Mouse (Mus musculus): Measurements from ENCODE around the gene Amh. TPM values are rescaled to one million over a fixed set of nuclear protein-coding genes. Genes with fewer than 3 reads are reported as not detected.

Gene Amh
- polyA plus RNA-seq, 1 experiment from 2014 or later = 0.16 TPM

GRCm38 (mm10) chr10:80766161-80766815 is 38.8 kb upstream of the Amh start:
- H3K4me2 ChIP-seq = no peak overlapping the region
- no peaks in the 10 kb centered on the region for H3K27me3 ChIP-seq
- H3K36me3 ChIP-seq = peaks cover 59% of the 10 kb centered on the region
- WGBS = 73% methylated on average over 10 of the region's 10 CpGs
- H3K4me3 ChIP-seq = no peak overlapping the region
- H3K27ac ChIP-seq = peak overlapping the region; percentile 17
- no peak overlapping the region for H3K9ac ChIP-seq
- H3K9me3 ChIP-seq (replicated peaks) = no peaks in the 10 kb centered on the region
- H3K4me1 ChIP-seq (replicated peaks) = peaks cover 35% of the 10 kb centered on the region
- no peak for ATAC-seq (replicated peaks; ENCODE audit: insufficient number of reproducible peaks, insufficient read depth, low FRiP score, low read depth)

- H3K9ac ChIP-seq = no peak overlapping the region
- H3K27ac ChIP-seq = no peak overlapping the region
- no peaks in the 10 kb centered on the region for H3K9me3 ChIP-seq (replicated peaks)
- no peak overlapping the region for H3K4me2 ChIP-seq
- no peak overlapping the region for H3K4me3 ChIP-seq
- peaks cover 31% of the 10 kb centered on the region for H3K4me1 ChIP-seq (replicated peaks)
- H3K27me3 ChIP-seq = no peaks in the 10 kb centered on the region
- H3K36me3 ChIP-seq = peaks cover 78% of the 10 kb centered on the region
- WGBS = 85% methylated on average over 6 of the region's 6 CpGs
- ATAC-seq (replicated peaks; ENCODE audit: insufficient number of reproducible peaks, insufficient read depth, low FRiP score, low read depth) = no peak
Measured at GRCm38 (mm10) chr10:80768365-80768764, 36.7 kb upstream of the Amh start.

- 49% methylated on average over 5 of the region's 5 CpGs for WGBS
- Histone ChIP-seq H3K9me3 (replicated peaks) (no peaks in the 10 kb centered on the region), H3K4me2 (peak overlapping the region; percentile 7; the same call in 1 of the 2 replicates), H3K27me3 (no peaks in the 10 kb centered on the region), H3K9ac (no peak overlapping the region), H3K4me3 (no peak overlapping the region), H3K4me1 (replicated peaks) (peaks cover 53% of the 10 kb centered on the region), H3K36me3 (peaks cover 71% of the 10 kb centered on the region), H3K27ac (peak overlapping the region; percentile 93)
- ATAC-seq (replicated peaks; ENCODE audit: insufficient number of reproducible peaks, insufficient read depth, low FRiP score, low read depth) = no peak
Measured at GRCm38 (mm10) chr10:80773816-80774215, 31.2 kb upstream of the Amh start.

- Histone ChIP-seq H3K27me3 (no peaks in the 10 kb centered on the region), H3K4me2 (no peak overlapping the region), H3K9ac (no peak overlapping the region), H3K27ac (peak overlapping the region; percentile 93), H3K9me3 (replicated peaks) (no peaks in the 10 kb centered on the region), H3K4me1 (replicated peaks) (peaks cover 49% of the 10 kb centered on the region), H3K36me3 (peaks cover 73% of the 10 kb centered on the region), H3K4me3 (no peak overlapping the region)
- 13% methylated on average over 2 of the region's 2 CpGs for WGBS
- peak; percentile 96 for ATAC-seq (replicated peaks; ENCODE audit: insufficient number of reproducible peaks, insufficient read depth, low FRiP score, low read depth)
Measured at GRCm38 (mm10) chr10:80774549-80774948, 30.5 kb upstream of the Amh start.

- H3K27ac ChIP-seq = peak overlapping the region; percentile 54
- peaks cover 73% of the 10 kb centered on the region for H3K36me3 ChIP-seq
- H3K4me1 ChIP-seq (replicated peaks) = peaks cover 49% of the 10 kb centered on the region
Measured at GRCm38 (mm10) chr10:80774981-80775380, 30.1 kb upstream of the Amh start.

GRCm38 (mm10) chr10:80775731-80776130 is 29.3 kb upstream of the Amh start:
- H3K36me3 ChIP-seq = peaks cover 73% of the 10 kb centered on the region
- peak overlapping the region; percentile 13; the same call in 1 of the 2 replicates for H3K9ac ChIP-seq
- WGBS = 50% methylated on average over 4 of the region's 4 CpGs
- peak overlapping the region; percentile 54 for H3K27ac ChIP-seq
- no peaks in the 10 kb centered on the region for H3K9me3 ChIP-seq (replicated peaks)
- no peak overlapping the region for H3K4me2 ChIP-seq
- no peaks in the 10 kb centered on the region for H3K27me3 ChIP-seq
- H3K4me3 ChIP-seq = no peak overlapping the region
- peaks cover 49% of the 10 kb centered on the region for H3K4me1 ChIP-seq (replicated peaks)
- no peak for ATAC-seq (replicated peaks; ENCODE audit: insufficient number of reproducible peaks, insufficient read depth, low FRiP score, low read depth)

More at GRCm38 (mm10) chr10:80774981-80775380, 30.1 kb upstream of the Amh start:
- WGBS = 50% methylated on average over 4 of the region's 4 CpGs
- Histone ChIP-seq H3K9ac (no peak overlapping the region; the same call in 1 of the 2 replicates), H3K9me3 (replicated peaks) (no peaks in the 10 kb centered on the region), H3K27me3 (no peaks in the 10 kb centered on the region), H3K4me2 (no peak overlapping the region), H3K4me3 (no peak overlapping the region)
- peak; percentile 8 for ATAC-seq (replicated peaks; ENCODE audit: insufficient number of reproducible peaks, insufficient read depth, low FRiP score, low read depth)

GRCm38 (mm10) chr10:80776358-80776869 is 28.6 kb upstream of the Amh start:
- Histone ChIP-seq H3K4me2 (no peak overlapping the region), H3K4me1 (replicated peaks) (peaks cover 49% of the 10 kb centered on the region), H3K9me3 (replicated peaks) (no peaks in the 10 kb centered on the region), H3K27ac (peak overlapping the region; percentile 54), H3K36me3 (peaks cover 73% of the 10 kb centered on the region), H3K9ac (no peak overlapping the region), H3K4me3 (no peak overlapping the region), H3K27me3 (no peaks in the 10 kb centered on the region)
- ATAC-seq (replicated peaks; ENCODE audit: insufficient number of reproducible peaks, insufficient read depth, low FRiP score, low read depth) = no peak
- WGBS = 74% methylated on average over 6 of the region's 6 CpGs

GRCm38 (mm10) chr10:80777123-80777522 is 27.9 kb upstream of the Amh start:
- Histone ChIP-seq H3K4me3 (no peak overlapping the region), H3K27ac (no peak overlapping the region), H3K4me1 (replicated peaks) (peaks cover 49% of the 10 kb centered on the region), H3K27me3 (no peaks in the 10 kb centered on the region), H3K4me2 (no peak overlapping the region), H3K9me3 (replicated peaks) (no peaks in the 10 kb centered on the region), H3K36me3 (peaks cover 74% of the 10 kb centered on the region), H3K9ac (no peak overlapping the region)
- ATAC-seq (replicated peaks; ENCODE audit: insufficient number of reproducible peaks, insufficient read depth, low FRiP score, low read depth) = no peak
- 86% methylated on average over 5 of the region's 5 CpGs for WGBS

- no peaks in the 10 kb centered on the region for H3K27me3 ChIP-seq
- no peak overlapping the region for H3K4me2 ChIP-seq
- H3K9me3 ChIP-seq (replicated peaks) = no peaks in the 10 kb centered on the region
- ATAC-seq (replicated peaks; ENCODE audit: insufficient number of reproducible peaks, insufficient read depth, low FRiP score, low read depth) = no peak
- H3K27ac ChIP-seq = no peak overlapping the region
- no peak overlapping the region for H3K4me3 ChIP-seq
- peaks cover 80% of the 10 kb centered on the region for H3K36me3 ChIP-seq
- peaks cover 26% of the 10 kb centered on the region for H3K4me1 ChIP-seq (replicated peaks)
- H3K9ac ChIP-seq = no peak overlapping the region
Measured at GRCm38 (mm10) chr10:80779565-80779964, 25.5 kb upstream of the Amh start.

GRCm38 (mm10) chr10:80784302-80784701 is 20.7 kb upstream of the Amh start:
- 96% methylated on average over 2 of the region's 2 CpGs for WGBS
- no peak overlapping the region for H3K9ac ChIP-seq
- H3K27me3 ChIP-seq = no peaks in the 10 kb centered on the region
- H3K9me3 ChIP-seq (replicated peaks) = no peaks in the 10 kb centered on the region
- H3K27ac ChIP-seq = no peak overlapping the region
- peaks cover 4% of the 10 kb centered on the region for H3K4me1 ChIP-seq (replicated peaks)
- peaks cover 98% of the 10 kb centered on the region for H3K36me3 ChIP-seq
- no peak overlapping the region for H3K4me2 ChIP-seq
- ATAC-seq (replicated peaks; ENCODE audit: insufficient number of reproducible peaks, insufficient read depth, low FRiP score, low read depth) = no peak
- H3K4me3 ChIP-seq = no peak overlapping the region

GRCm38 (mm10) chr10:80784871-80785270 is 20.2 kb upstream of the Amh start:
- WGBS = 85% methylated on average over 12 of the region's 12 CpGs
- ATAC-seq (replicated peaks; ENCODE audit: insufficient number of reproducible peaks, insufficient read depth, low FRiP score, low read depth) = no peak
- Histone ChIP-seq H3K4me3 (no peak overlapping the region), H3K9me3 (replicated peaks) (no peaks in the 10 kb centered on the region), H3K27ac (no peak overlapping the region), H3K9ac (no peak overlapping the region), H3K36me3 (peaks cover 96% of the 10 kb centered on the region), H3K27me3 (no peaks in the 10 kb centered on the region), H3K4me2 (no peak overlapping the region), H3K4me1 (replicated peaks) (peaks cover 4% of the 10 kb centered on the region)

GRCm38 (mm10) chr10:80785963-80786362 is 19.1 kb upstream of the Amh start:
- no peaks in the 10 kb centered on the region for H3K27me3 ChIP-seq
- no peak overlapping the region for H3K9ac ChIP-seq
- no peaks in the 10 kb centered on the region for H3K9me3 ChIP-seq (replicated peaks)
- peaks cover 12% of the 10 kb centered on the region for H3K4me1 ChIP-seq (replicated peaks)
- H3K36me3 ChIP-seq = peaks cover 96% of the 10 kb centered on the region
- H3K4me3 ChIP-seq = no peak overlapping the region
- no peak overlapping the region for H3K4me2 ChIP-seq
- ATAC-seq (replicated peaks; ENCODE audit: insufficient number of reproducible peaks, insufficient read depth, low FRiP score, low read depth) = no peak
- no peak overlapping the region for H3K27ac ChIP-seq
- 91% methylated on average over 11 of the region's 11 CpGs for WGBS

Data from heart, embryonic 15.5 days (tissue).